Mouse (Mus musculus): ENCODE results near the gene Dip2b. TPM values are rescaled to one million over a fixed set of nuclear protein-coding genes. Genes with fewer than 3 reads are reported as not detected.
"Not testable (repeated sequence)": the region's sequence is repeated elsewhere in the genome, so short reads cannot be mapped to it uniquely, and the experiment has no call there.

The Dip2b gene
- polyA plus RNA-seq, 1 experiment from 2014 or later, result 22.3 TPM

- peaks cover 27% of the 10 kb centered on the region for H3K36me3 ChIP-seq (ENCODE audit: control insufficient read depth, insufficient read depth, low read length)
- no peaks in the 10 kb centered on the region for H3K9me3 ChIP-seq (ENCODE audit: control insufficient read depth, low read length)
- H3K9ac ChIP-seq (ENCODE audit: low read length), result no peak overlapping the region
- no peaks in the 10 kb centered on the region for H3K27me3 ChIP-seq (ENCODE audit: control insufficient read depth, insufficient read depth, low read length)
- H3K4me3 ChIP-seq (ENCODE audit: low read depth, low read length), result no peak overlapping the region
- ATAC-seq (ENCODE audit: low FRiP score) (no peak), DNase-seq (ENCODE audit: low spot score, missing footprints) (no peak)
- no peaks in the 10 kb centered on the region for H3K4me1 ChIP-seq (ENCODE audit: control insufficient read depth, insufficient read depth, low read length)
- H3K4me2 ChIP-seq, result no peak overlapping the region
- H3K27ac ChIP-seq (ENCODE audit: low read depth, low read length), result no peak overlapping the region
- 94% methylated on average over 6 of the region's 6 CpGs for WGBS
These were observed 212.8 kb downstream of the Dip2b start for GRCm38 (mm10) chr15:100251153-100251780.

- H3K36me3 ChIP-seq (ENCODE audit: control insufficient read depth, insufficient read depth, low read length), result peaks cover 28% of the 10 kb centered on the region
- 90% methylated on average over 6 of the region's 6 CpGs for WGBS
- no peaks in the 10 kb centered on the region for H3K9me3 ChIP-seq (ENCODE audit: control insufficient read depth, low read length)
These were observed 217.9 kb downstream of the Dip2b start for GRCm38 (mm10) chr15:100256386-100256785.

GRCm38 (mm10) chr15:100257305-100257704 lies 218.8 kb downstream of the Dip2b start:
- H3K9ac ChIP-seq (ENCODE audit: low read length), result no peak overlapping the region
- H3K27ac ChIP-seq (ENCODE audit: low read depth, low read length), result no peak overlapping the region
- no peaks in the 10 kb centered on the region for H3K9me3 ChIP-seq (ENCODE audit: control insufficient read depth, low read length)
- DNase-seq (ENCODE audit: low spot score, missing footprints) (no peak), ATAC-seq (ENCODE audit: low FRiP score) (no peak)
- H3K27me3 ChIP-seq (ENCODE audit: control insufficient read depth, insufficient read depth, low read length), result no peaks in the 10 kb centered on the region
- H3K36me3 ChIP-seq (ENCODE audit: control insufficient read depth, insufficient read depth, low read length), result peaks cover 28% of the 10 kb centered on the region
- 93% methylated on average over 5 of the region's 5 CpGs for WGBS
- H3K4me1 ChIP-seq (ENCODE audit: control insufficient read depth, insufficient read depth, low read length), result no peaks in the 10 kb centered on the region
- no peak overlapping the region for H3K4me3 ChIP-seq (ENCODE audit: low read depth, low read length)
- H3K4me2 ChIP-seq, result no peak overlapping the region

More at GRCm38 (mm10) chr15:100256386-100256785, 217.9 kb downstream of the Dip2b start:
- DNase-seq (ENCODE audit: low spot score, missing footprints) (no peak), ATAC-seq (ENCODE audit: low FRiP score) (no peak)
- H3K27ac ChIP-seq (ENCODE audit: low read depth, low read length), result no peak overlapping the region
- no peak overlapping the region for H3K4me3 ChIP-seq (ENCODE audit: low read depth, low read length)
- no peaks in the 10 kb centered on the region for H3K27me3 ChIP-seq (ENCODE audit: control insufficient read depth, insufficient read depth, low read length)
- H3K4me2 ChIP-seq, result no peak overlapping the region
- H3K4me1 ChIP-seq (ENCODE audit: control insufficient read depth, insufficient read depth, low read length), result no peaks in the 10 kb centered on the region
- H3K9ac ChIP-seq (ENCODE audit: low read length), result no peak overlapping the region

GRCm38 (mm10) chr15:100258646-100259425 lies 220.4 kb downstream of the Dip2b start:
- ATAC-seq (ENCODE audit: low FRiP score) (no peak), DNase-seq (ENCODE audit: low spot score, missing footprints) (no peak)
- no peaks in the 10 kb centered on the region for H3K4me1 ChIP-seq (ENCODE audit: control insufficient read depth, insufficient read depth, low read length)
- no peak overlapping the region for H3K4me3 ChIP-seq (ENCODE audit: low read depth, low read length)
- no peaks in the 10 kb centered on the region for H3K27me3 ChIP-seq (ENCODE audit: control insufficient read depth, insufficient read depth, low read length)
- no peaks in the 10 kb centered on the region for H3K9me3 ChIP-seq (ENCODE audit: control insufficient read depth, low read length)
- WGBS, result 96% methylated on average over 7 of the region's 7 CpGs
- no peak overlapping the region for H3K4me2 ChIP-seq
- peaks cover 24% of the 10 kb centered on the region for H3K36me3 ChIP-seq (ENCODE audit: control insufficient read depth, insufficient read depth, low read length)
- H3K27ac ChIP-seq (ENCODE audit: low read depth, low read length), result no peak overlapping the region
- H3K9ac ChIP-seq (ENCODE audit: low read length), result no peak overlapping the region

- not testable (repeated sequence) for ATAC-seq (ENCODE audit: low FRiP score); H3K27ac ChIP-seq (ENCODE audit: low read depth, low read length); DNase-seq (ENCODE audit: low spot score, missing footprints); H3K27me3 ChIP-seq (ENCODE audit: control insufficient read depth, insufficient read depth, low read length); H3K4me3 ChIP-seq (ENCODE audit: low read depth, low read length); H3K4me2 ChIP-seq; H3K4me1 ChIP-seq (ENCODE audit: control insufficient read depth, insufficient read depth, low read length); H3K9me3 ChIP-seq (ENCODE audit: control insufficient read depth, low read length); H3K9ac ChIP-seq (ENCODE audit: low read length)
- H3K36me3 ChIP-seq (ENCODE audit: control insufficient read depth, insufficient read depth, low read length), result peaks cover 12% of the 10 kb centered on the region
- 96% methylated on average over 6 of the region's 7 CpGs for WGBS
These were observed 221.9 kb downstream of the Dip2b start for GRCm38 (mm10) chr15:100260351-100260750.

GRCm38 (mm10) chr15:100263246-100263905 lies 224.9 kb downstream of the Dip2b start:
- H3K27me3 ChIP-seq (ENCODE audit: control insufficient read depth, insufficient read depth, low read length), result no peaks in the 10 kb centered on the region
- 20% methylated on average over 4 of the region's 4 CpGs for WGBS
- ATAC-seq (ENCODE audit: low FRiP score), result no peak

GRCm38 (mm10) chr15:100265586-100266325 lies 227.3 kb downstream of the Dip2b start:
- Histone ChIP-seq H3K4me2 (no peak overlapping the region), H3K27me3 (ENCODE audit: control insufficient read depth, insufficient read depth, low read length) (no peaks in the 10 kb centered on the region), H3K9me3 (ENCODE audit: control insufficient read depth, low read length) (no peaks in the 10 kb centered on the region), H3K4me1 (ENCODE audit: control insufficient read depth, insufficient read depth, low read length) (no peaks in the 10 kb centered on the region), H3K4me3 (ENCODE audit: low read depth, low read length) (no peak overlapping the region), H3K9ac (ENCODE audit: low read length) (no peak overlapping the region), H3K27ac (ENCODE audit: low read depth, low read length) (no peak overlapping the region), H3K36me3 (ENCODE audit: control insufficient read depth, insufficient read depth, low read length) (no peaks in the 10 kb centered on the region)
- ATAC-seq (ENCODE audit: low FRiP score), result no peak
- DNase-seq (ENCODE audit: low spot score, missing footprints), result no peak
- WGBS, result 80% methylated on average over 4 of the region's 5 CpGs

More at GRCm38 (mm10) chr15:100263246-100263905, 224.9 kb downstream of the Dip2b start:
- H3K27ac ChIP-seq (ENCODE audit: low read depth, low read length), result no peak overlapping the region
- peaks cover 5% of the 10 kb centered on the region; the same call in 1 of the 2 replicates for H3K36me3 ChIP-seq (ENCODE audit: control insufficient read depth, insufficient read depth, low read length)
- no peaks in the 10 kb centered on the region for H3K9me3 ChIP-seq (ENCODE audit: control insufficient read depth, low read length)
- no peaks in the 10 kb centered on the region for H3K4me1 ChIP-seq (ENCODE audit: control insufficient read depth, insufficient read depth, low read length)
- DNase-seq (ENCODE audit: low spot score, missing footprints), result peak; percentile 84
- H3K4me2 ChIP-seq, result no peak overlapping the region
- H3K4me3 ChIP-seq (ENCODE audit: low read depth, low read length), result no peak overlapping the region
- H3K9ac ChIP-seq (ENCODE audit: low read length), result no peak overlapping the region

GRCm38 (mm10) chr15:100268916-100269315 lies 230.5 kb downstream of the Dip2b start:
- 76% methylated on average over 2 of the region's 2 CpGs for WGBS
- H3K4me3 ChIP-seq (ENCODE audit: low read depth, low read length), result no peak overlapping the region
- H3K4me1 ChIP-seq (ENCODE audit: control insufficient read depth, insufficient read depth, low read length), result no peaks in the 10 kb centered on the region
- no peaks in the 10 kb centered on the region for H3K9me3 ChIP-seq (ENCODE audit: control insufficient read depth, low read length)
- H3K27ac ChIP-seq (ENCODE audit: low read depth, low read length), result no peak overlapping the region
- H3K27me3 ChIP-seq (ENCODE audit: control insufficient read depth, insufficient read depth, low read length), result no peaks in the 10 kb centered on the region
- no peak for ATAC-seq (ENCODE audit: low FRiP score)
- H3K4me2 ChIP-seq, result no peak overlapping the region
- no peaks in the 10 kb centered on the region for H3K36me3 ChIP-seq (ENCODE audit: control insufficient read depth, insufficient read depth, low read length)
- no peak for DNase-seq (ENCODE audit: low spot score, missing footprints)
- H3K9ac ChIP-seq (ENCODE audit: low read length), result no peak overlapping the region

Measured in midbrain, embryonic 11.5 days (tissue).